Mouse (Mus musculus): ENCODE measurements around the gene Dync2li1. TPM values are rescaled to one million over a fixed set of nuclear protein-coding genes. Genes with fewer than 3 reads are reported as not detected.
A peak's percentile ranks its signal among the peaks of the same experiment; 100 is the strongest.

The Dync2li1 gene
- polyA plus RNA-seq, 1 experiment from 2014 or later = 11.9 TPM

- no peak for ATAC-seq (replicated peaks; ENCODE audit: insufficient number of reproducible peaks, low FRiP score, low TSS enrichment)
- Histone ChIP-seq H3K27ac (ENCODE audit: low read depth, low read length) (no peak overlapping the region), H3K4me2 (no peak overlapping the region), H3K36me3 (ENCODE audit: control insufficient read depth, insufficient read depth, low read length) (no peaks in the 10 kb centered on the region), H3K9me3 (replicated peaks; ENCODE audit: control insufficient read depth, low read length) (no peaks in the 10 kb centered on the region), H3K9ac (ENCODE audit: low read depth, low read length) (no peak overlapping the region), H3K27me3 (ENCODE audit: control insufficient read depth, insufficient read depth, low read length) (no peaks in the 10 kb centered on the region), H3K4me1 (ENCODE audit: control insufficient read depth, insufficient read depth, low read length) (no peaks in the 10 kb centered on the region), H3K4me3 (ENCODE audit: low read depth, low read length) (no peak overlapping the region)
- WGBS (ENCODE audit: insufficient replicate concordance) = 90% methylated on average over 6 of the region's 6 CpGs
These were observed 8.3 kb upstream of the Dync2li1 start for GRCm38 (mm10) chr17:84617953-84618352.

- H3K27ac ChIP-seq (ENCODE audit: low read depth, low read length) = no peak overlapping the region
- 84% methylated on average over 7 of the region's 7 CpGs for WGBS (ENCODE audit: insufficient replicate concordance)
- no peak overlapping the region for H3K4me3 ChIP-seq (ENCODE audit: low read depth, low read length)
- ATAC-seq (replicated peaks; ENCODE audit: insufficient number of reproducible peaks, low FRiP score, low TSS enrichment) = no peak
- H3K4me1 ChIP-seq (ENCODE audit: control insufficient read depth, insufficient read depth, low read length) = no peaks in the 10 kb centered on the region
- H3K9me3 ChIP-seq (replicated peaks; ENCODE audit: control insufficient read depth, low read length) = no peaks in the 10 kb centered on the region
- no peak overlapping the region for H3K4me2 ChIP-seq
- H3K27me3 ChIP-seq (ENCODE audit: control insufficient read depth, insufficient read depth, low read length) = no peaks in the 10 kb centered on the region
- no peaks in the 10 kb centered on the region for H3K36me3 ChIP-seq (ENCODE audit: control insufficient read depth, insufficient read depth, low read length)
- H3K9ac ChIP-seq (ENCODE audit: low read depth, low read length) = no peak overlapping the region
These were observed 7.2 kb upstream of the Dync2li1 start for GRCm38 (mm10) chr17:84619112-84619511.

GRCm38 (mm10) chr17:84620076-84620475, 6.2 kb upstream of the Dync2li1 start:
- no peaks in the 10 kb centered on the region for H3K36me3 ChIP-seq (ENCODE audit: control insufficient read depth, insufficient read depth, low read length)
- ATAC-seq (replicated peaks; ENCODE audit: insufficient number of reproducible peaks, low FRiP score, low TSS enrichment) = no peak

GRCm38 (mm10) chr17:84620610-84621009, 5.7 kb upstream of the Dync2li1 start:
- Histone ChIP-seq H3K36me3 (ENCODE audit: control insufficient read depth, insufficient read depth, low read length) (no peaks in the 10 kb centered on the region), H3K4me2 (no peak overlapping the region), H3K27me3 (ENCODE audit: control insufficient read depth, insufficient read depth, low read length) (no peaks in the 10 kb centered on the region), H3K9me3 (replicated peaks; ENCODE audit: control insufficient read depth, low read length) (no peaks in the 10 kb centered on the region), H3K4me3 (ENCODE audit: low read depth, low read length) (no peak overlapping the region), H3K9ac (ENCODE audit: low read depth, low read length) (no peak overlapping the region), H3K4me1 (ENCODE audit: control insufficient read depth, insufficient read depth, low read length) (no peaks in the 10 kb centered on the region), H3K27ac (ENCODE audit: low read depth, low read length) (no peak overlapping the region)
- WGBS (ENCODE audit: insufficient replicate concordance) = 79% methylated on average over 6 of the region's 6 CpGs
- no peak for ATAC-seq (replicated peaks; ENCODE audit: insufficient number of reproducible peaks, low FRiP score, low TSS enrichment)

More at GRCm38 (mm10) chr17:84620076-84620475, 6.2 kb upstream of the Dync2li1 start:
- H3K9me3 ChIP-seq (replicated peaks; ENCODE audit: control insufficient read depth, low read length) = no peaks in the 10 kb centered on the region
- H3K4me3 ChIP-seq (ENCODE audit: low read depth, low read length) = no peak overlapping the region
- H3K4me2 ChIP-seq = no peak overlapping the region
- no peaks in the 10 kb centered on the region for H3K4me1 ChIP-seq (ENCODE audit: control insufficient read depth, insufficient read depth, low read length)
- no peaks in the 10 kb centered on the region for H3K27me3 ChIP-seq (ENCODE audit: control insufficient read depth, insufficient read depth, low read length)
- no peak overlapping the region for H3K9ac ChIP-seq (ENCODE audit: low read depth, low read length)
- 73% methylated on average over 3 of the region's 3 CpGs for WGBS (ENCODE audit: insufficient replicate concordance)
- H3K27ac ChIP-seq (ENCODE audit: low read depth, low read length) = no peak overlapping the region

GRCm38 (mm10) chr17:84621209-84621608, 5.1 kb upstream of the Dync2li1 start:
- H3K27ac ChIP-seq (ENCODE audit: low read depth, low read length) = no peak overlapping the region
- H3K36me3 ChIP-seq (ENCODE audit: control insufficient read depth, insufficient read depth, low read length) = no peaks in the 10 kb centered on the region
- H3K4me1 ChIP-seq (ENCODE audit: control insufficient read depth, insufficient read depth, low read length) = no peaks in the 10 kb centered on the region
- no peak overlapping the region for H3K4me3 ChIP-seq (ENCODE audit: low read depth, low read length)
- whole genome bisulfite sequencing (ENCODE audit: insufficient replicate concordance) = 79% methylated on average over 6 of the region's 6 CpGs
- no peak for ATAC-seq (replicated peaks; ENCODE audit: insufficient number of reproducible peaks, low FRiP score, low TSS enrichment)
- no peaks in the 10 kb centered on the region for H3K9me3 ChIP-seq (replicated peaks; ENCODE audit: control insufficient read depth, low read length)
- no peaks in the 10 kb centered on the region for H3K27me3 ChIP-seq (ENCODE audit: control insufficient read depth, insufficient read depth, low read length)
- H3K9ac ChIP-seq (ENCODE audit: low read depth, low read length) = no peak overlapping the region
- H3K4me2 ChIP-seq = no peak overlapping the region

- WGBS (ENCODE audit: insufficient replicate concordance) = 79% methylated on average over 4 of the region's 4 CpGs
These were observed 4.3 kb upstream of the Dync2li1 start for GRCm38 (mm10) chr17:84622028-84622427.

GRCm38 (mm10) chr17:84622873-84623272, 3.4 kb upstream of the Dync2li1 start:
- H3K36me3 ChIP-seq (ENCODE audit: control insufficient read depth, insufficient read depth, low read length) = no peaks in the 10 kb centered on the region
- no peak overlapping the region for H3K9ac ChIP-seq (ENCODE audit: low read depth, low read length)
- no peak overlapping the region for H3K4me3 ChIP-seq (ENCODE audit: low read depth, low read length)
- no peaks in the 10 kb centered on the region for H3K27me3 ChIP-seq (ENCODE audit: control insufficient read depth, insufficient read depth, low read length)
- no peak for ATAC-seq (replicated peaks; ENCODE audit: insufficient number of reproducible peaks, low FRiP score, low TSS enrichment)
- WGBS (ENCODE audit: insufficient replicate concordance) = 63% methylated on average over 2 of the region's 2 CpGs
- no peak overlapping the region for H3K4me2 ChIP-seq
- H3K27ac ChIP-seq (ENCODE audit: low read depth, low read length) = no peak overlapping the region
- no peaks in the 10 kb centered on the region for H3K9me3 ChIP-seq (replicated peaks; ENCODE audit: control insufficient read depth, low read length)
- H3K4me1 ChIP-seq (ENCODE audit: control insufficient read depth, insufficient read depth, low read length) = 0 out of 2 replicates have a peak, but pooled peaks cover 3% of the 10 kb centered on the region

More at GRCm38 (mm10) chr17:84622028-84622427, 4.3 kb upstream of the Dync2li1 start:
- H3K4me1 ChIP-seq (ENCODE audit: control insufficient read depth, insufficient read depth, low read length) = 0 out of 2 replicates have a peak, but pooled peaks cover 3% of the 10 kb centered on the region
- H3K9me3 ChIP-seq (replicated peaks; ENCODE audit: control insufficient read depth, low read length) = no peaks in the 10 kb centered on the region
- no peak overlapping the region for H3K4me3 ChIP-seq (ENCODE audit: low read depth, low read length)
- H3K27ac ChIP-seq (ENCODE audit: low read depth, low read length) = no peak overlapping the region
- H3K36me3 ChIP-seq (ENCODE audit: control insufficient read depth, insufficient read depth, low read length) = no peaks in the 10 kb centered on the region
- ATAC-seq (replicated peaks; ENCODE audit: insufficient number of reproducible peaks, low FRiP score, low TSS enrichment) = no peak
- no peak overlapping the region for H3K9ac ChIP-seq (ENCODE audit: low read depth, low read length)
- H3K4me2 ChIP-seq = no peak overlapping the region
- H3K27me3 ChIP-seq (ENCODE audit: control insufficient read depth, insufficient read depth, low read length) = no peaks in the 10 kb centered on the region

GRCm38 (mm10) chr17:84626857-84627305, 585 bp downstream of the Dync2li1 start:
- WGBS (ENCODE audit: insufficient replicate concordance) = 27% methylated on average over 9 of the region's 9 CpGs
- H3K9ac ChIP-seq (ENCODE audit: low read depth, low read length) = peak overlapping the region; percentile 58; the same call in 1 of the 2 replicates
- no peak for ATAC-seq (replicated peaks; ENCODE audit: insufficient number of reproducible peaks, low FRiP score, low TSS enrichment)

GRCm38 (mm10) chr17:84627721-84628120, 1.4 kb downstream of the Dync2li1 start:
- Histone ChIP-seq H3K36me3 (ENCODE audit: control insufficient read depth, insufficient read depth, low read length) (no peaks in the 10 kb centered on the region), H3K9me3 (replicated peaks; ENCODE audit: control insufficient read depth, low read length) (no peaks in the 10 kb centered on the region), H3K9ac (ENCODE audit: low read depth, low read length) (no peak overlapping the region), H3K27ac (ENCODE audit: low read depth, low read length) (no peak overlapping the region), H3K4me1 (ENCODE audit: control insufficient read depth, insufficient read depth, low read length) (0 out of 2 replicates have a peak, but pooled peaks cover 3% of the 10 kb centered on the region), H3K27me3 (ENCODE audit: control insufficient read depth, insufficient read depth, low read length) (no peaks in the 10 kb centered on the region), H3K4me2 (no peak overlapping the region), H3K4me3 (ENCODE audit: low read depth, low read length) (no peak overlapping the region)
- 89% methylated on average over 10 of the region's 10 CpGs for WGBS (ENCODE audit: insufficient replicate concordance)
- no peak for ATAC-seq (replicated peaks; ENCODE audit: insufficient number of reproducible peaks, low FRiP score, low TSS enrichment)

More at GRCm38 (mm10) chr17:84626857-84627305, 585 bp downstream of the Dync2li1 start:
- H3K9me3 ChIP-seq (replicated peaks; ENCODE audit: control insufficient read depth, low read length) = no peaks in the 10 kb centered on the region
- H3K4me3 ChIP-seq (ENCODE audit: low read depth, low read length) = peak overlapping the region; percentile 67
- H3K4me2 ChIP-seq = peak overlapping the region; percentile 82
- H3K36me3 ChIP-seq (ENCODE audit: control insufficient read depth, insufficient read depth, low read length) = no peaks in the 10 kb centered on the region
- H3K27ac ChIP-seq (ENCODE audit: low read depth, low read length) = no peak overlapping the region
- no peaks in the 10 kb centered on the region for H3K27me3 ChIP-seq (ENCODE audit: control insufficient read depth, insufficient read depth, low read length)
- H3K4me1 ChIP-seq (ENCODE audit: control insufficient read depth, insufficient read depth, low read length) = 0 out of 2 replicates have a peak, but pooled peaks cover 3% of the 10 kb centered on the region

All from heart, embryonic 11.5 days (tissue).